Mouse (Mus musculus): Measurements from ENCODE around the gene Rpn1.

- no peak for TF ChIP-seq CTCF (IDR thresholded peaks at IDR 0.05; ENCODE audit: insufficient read depth, low read depth, low read length)
- TF ChIP-seq POLR2A (IDR thresholded peaks at IDR 0.05; ENCODE audit: insufficient read depth, low read depth, low read length), result no peak
These were observed 32.9 kb downstream of the Rpn1 start for GRCm38 (mm10) chr6:88117184-88117575.

Measured in olfactory bulb, adult 2 months (tissue).